8 mouse cellular contexts compared by ENCODE assay signal in genomic region chr10:59322271-59322670, GRCm38 (mm10). TPM values are rescaled to one million over a fixed set of nuclear protein-coding genes. Genes with fewer than 3 reads are reported as not detected.
DNase-seq lines count a peak whose midpoint lies in the region; ATAC-seq and TF ChIP-seq lines count a peak whose summit lies in the region.

No protein-coding gene starts in this region.

- no peak for TF ChIP-seq POLR2A in MEL (IDR thresholded peaks at IDR 0.05; ENCODE audit: control insufficient read depth in 1 of 2, insufficient read depth in 1 of 2, low read depth in 1 of 2, low read length in 2 of 2, poor library complexity in 1 of 2)

- H3K27ac ChIP-seq in heart, embryonic 11.5 days (ENCODE audit: low read depth, low read length), result 0 out of 2 replicates have a peak overlapping the region, but pooled peaks have one; percentile 4
- H3K27ac ChIP-seq in MEL (ENCODE audit: control insufficient read depth, low read depth, low read length), result no peak overlapping the region
- peak overlapping the region; percentile 96 for H3K27ac ChIP-seq in hindbrain, embryonic 12.5 days
- peak overlapping the region; percentile 69 for H3K27ac ChIP-seq in midbrain, embryonic 11.5 days (ENCODE audit: low read depth, low read length)

- no peaks in the 10 kb centered on the region for H3K9me3 ChIP-seq in heart, embryonic 11.5 days (replicated peaks; ENCODE audit: control insufficient read depth, low read length)
- H3K9me3 ChIP-seq in MEL (replicated peaks; ENCODE audit: insufficient read depth, low read length), result no peaks in the 10 kb centered on the region
- no peaks in the 10 kb centered on the region for H3K9me3 ChIP-seq in hindbrain, embryonic 12.5 days (replicated peaks)
- H3K9me3 ChIP-seq in midbrain, embryonic 11.5 days (ENCODE audit: control insufficient read depth, low read length), result no peaks in the 10 kb centered on the region

- peak overlapping the region; percentile 39 for H3K9ac ChIP-seq in heart, embryonic 11.5 days (ENCODE audit: low read depth, low read length)
- peak overlapping the region; percentile 85 for H3K9ac ChIP-seq in MEL (ENCODE audit: control insufficient read depth, low read depth, low read length, poor library complexity, severe bottlenecking)
- H3K9ac ChIP-seq in hindbrain, embryonic 12.5 days, result no peak overlapping the region
- peak overlapping the region; percentile 65 for H3K9ac ChIP-seq in midbrain, embryonic 11.5 days (ENCODE audit: low read length)

- WGBS in heart, embryonic 11.5 days (ENCODE audit: insufficient replicate concordance), result 44% methylated on average over 4 of the region's 4 CpGs
- 61% methylated on average over 4 of the region's 4 CpGs for WGBS in hindbrain, embryonic 12.5 days
- 55% methylated on average over 4 of the region's 4 CpGs for WGBS in midbrain, embryonic 11.5 days

- H3K27me3 ChIP-seq in heart, embryonic 11.5 days (ENCODE audit: control insufficient read depth, insufficient read depth, low read length), result no peaks in the 10 kb centered on the region
- no peaks in the 10 kb centered on the region for H3K27me3 ChIP-seq in MEL (ENCODE audit: control insufficient read depth in 1 of 2, insufficient read depth in 2 of 2, low read length in 2 of 2)
- no peaks in the 10 kb centered on the region for H3K27me3 ChIP-seq in hindbrain, embryonic 12.5 days
- no peaks in the 10 kb centered on the region for H3K27me3 ChIP-seq in midbrain, embryonic 11.5 days (ENCODE audit: control insufficient read depth, insufficient read depth, low read length)

- DNase-seq in heart, adult 18-20 months, result no peak
- DNase-seq in MEL (ENCODE audit: low read depth, low spot score), result peak; percentile 36
- peak; percentile 89 for DNase-seq in midbrain, embryonic 11.5 days (ENCODE audit: low spot score, missing footprints)
- DNase-seq in spleen, adult 12 weeks (ENCODE audit: low spot score), result no peak
- no peak for DNase-seq in layer of hippocampus, adult 18-20 months (ENCODE audit: low spot score in 2 of 2)
- DNase-seq in cerebellum, postnatal 14 days, result no peak

- H3K4me3 ChIP-seq in heart, embryonic 11.5 days (ENCODE audit: low read depth, low read length), result no peak overlapping the region
- peak overlapping the region in 1 of 2 experiments; percentile 69; a peak in 1 of 4 replicates for H3K4me3 ChIP-seq in MEL (ENCODE audit: control insufficient read depth in 1 of 2, insufficient read depth in 1 of 2, low read depth in 2 of 2, low read length in 2 of 2)
- H3K4me3 ChIP-seq in hindbrain, embryonic 12.5 days, result no peak overlapping the region
- H3K4me3 ChIP-seq in midbrain, embryonic 11.5 days (ENCODE audit: low read depth, low read length), result no peak overlapping the region

- no peak for TF ChIP-seq CTCF in MEL (IDR thresholded peaks at IDR 0.05 in 2 of 3, conservative IDR thresholded peaks at IDR 0.05 in 1 of 3; ENCODE audit: control insufficient read depth in 1 of 3, insufficient read depth in 1 of 3, low read depth in 2 of 3, low read length in 3 of 3, poor library complexity in 1 of 3, severe bottlenecking in 1 of 3)

- TF ChIP-seq RAD21 in MEL (IDR thresholded peaks at IDR 0.05; ENCODE audit: low read depth, low read length), result no peak

- no peak for TF ChIP-seq EP300 in MEL (IDR thresholded peaks at IDR 0.05; ENCODE audit: low read depth in 1 of 2, low read length in 2 of 2)

- ATAC-seq in heart, embryonic 11.5 days (replicated peaks; ENCODE audit: insufficient number of reproducible peaks, low FRiP score, low TSS enrichment), result no peak
- no peak for ATAC-seq in hindbrain, embryonic 12.5 days (ENCODE audit: low FRiP score)
- ATAC-seq in midbrain, embryonic 11.5 days (ENCODE audit: low FRiP score), result no peak

- peaks cover 8% of the 10 kb centered on the region; the same call in 1 of the 2 replicates for H3K4me1 ChIP-seq in heart, embryonic 11.5 days (ENCODE audit: control insufficient read depth, insufficient read depth, low read length)
- H3K4me1 ChIP-seq in MEL (ENCODE audit: control insufficient read depth in 1 of 2, insufficient read depth in 2 of 2, low read length in 2 of 2), result peaks cover 8 to 24% of the 10 kb centered on the region in 2 experiments
- peaks cover 14% of the 10 kb centered on the region; the same call in 1 of the 2 replicates for H3K4me1 ChIP-seq in hindbrain, embryonic 12.5 days
- peaks cover 13% of the 10 kb centered on the region for H3K4me1 ChIP-seq in midbrain, embryonic 11.5 days (ENCODE audit: control insufficient read depth, insufficient read depth, low read length)

- peak overlapping the region; percentile 61 for H3K4me2 ChIP-seq in heart, embryonic 11.5 days
- H3K4me2 ChIP-seq in hindbrain, embryonic 12.5 days (replicated peaks), result peak overlapping the region; percentile 90
- peak overlapping the region; percentile 77 for H3K4me2 ChIP-seq in midbrain, embryonic 11.5 days

- peaks cover 14% of the 10 kb centered on the region for H3K79me2 ChIP-seq in MEL (ENCODE audit: control insufficient read depth, insufficient read depth, low read length, poor library complexity)

- no peaks in the 10 kb centered on the region for H3K36me3 ChIP-seq in heart, embryonic 11.5 days (ENCODE audit: control insufficient read depth, insufficient read depth, low read length)
- H3K36me3 ChIP-seq in MEL (ENCODE audit: control insufficient read depth in 1 of 2, insufficient read depth in 2 of 2, low read length in 2 of 2), result peaks cover 0 to 14% of the 10 kb centered on the region in 2 experiments; a peak in 3 of 4 replicates
- no peaks in the 10 kb centered on the region for H3K36me3 ChIP-seq in hindbrain, embryonic 12.5 days
- H3K36me3 ChIP-seq in midbrain, embryonic 11.5 days (ENCODE audit: control insufficient read depth, insufficient read depth, low read length), result no peaks in the 10 kb centered on the region

TF ChIP-seq in MEL, 35 proteins besides CTCF, POLR2A, EP300 and RAD21:
- no peak for TF ChIP-seq POLR2AphosphoS2 (IDR thresholded peaks at IDR 0.05; ENCODE audit: low read length)
- TF ChIP-seq NELFE (IDR thresholded peaks at IDR 0.05; ENCODE audit: low read depth, low read length), result no peak
- no peak for TF ChIP-seq MXI1 (IDR thresholded peaks at IDR 0.05; ENCODE audit: low read depth, low read length)
- TF ChIP-seq MAZ (IDR thresholded peaks at IDR 0.05; ENCODE audit: low read depth, low read length), result no peak
- no peak for TF ChIP-seq MAX (IDR thresholded peaks at IDR 0.05; ENCODE audit: low read length)
- no peak for TF ChIP-seq SIN3A (IDR thresholded peaks at IDR 0.05; ENCODE audit: low read length)
- TF ChIP-seq TCF12 (IDR thresholded peaks at IDR 0.05; ENCODE audit: low read depth, low read length), result no peak
- TF ChIP-seq ELF1 (IDR thresholded peaks at IDR 0.05; ENCODE audit: low read depth, low read length), result no peak
- TF ChIP-seq CHD1 (IDR thresholded peaks at IDR 0.05; ENCODE audit: low read depth, low read length), result no peak
- no peak for TF ChIP-seq JUND (IDR thresholded peaks at IDR 0.05; ENCODE audit: low read depth, low read length)
- no peak for TF ChIP-seq ZMIZ1 (IDR thresholded peaks at IDR 0.05; ENCODE audit: low read depth, low read length)
- TF ChIP-seq ZC3H11A (IDR thresholded peaks at IDR 0.05; ENCODE audit: low read depth, low read length), result no peak
- no peak for TF ChIP-seq HCFC1 (IDR thresholded peaks at IDR 0.05; ENCODE audit: low read depth, low read length)
- TF ChIP-seq MAFK (IDR thresholded peaks at IDR 0.05; ENCODE audit: borderline replicate concordance, low read depth, low read length), result no peak
- TF ChIP-seq TAL1 (IDR thresholded peaks at IDR 0.05; ENCODE audit: low read length), result no peak
- TF ChIP-seq BHLHE40 (IDR thresholded peaks at IDR 0.05; ENCODE audit: borderline replicate concordance, low read depth, low read length), result no peak
- TF ChIP-seq USF1 (IDR thresholded peaks at IDR 0.05; ENCODE audit: low read depth, low read length), result no peak
- no peak for TF ChIP-seq RCOR1 (IDR thresholded peaks at IDR 0.05; ENCODE audit: low read depth, low read length)
TF ChIP-seq in MEL: peak in this region for 0.

RNA-seq across cellular contexts. Expression of gene P4ha1, which starts 0.8 kb away (rescaled TPM):
- 54.8 and 66.1 TPM in 2 replicates for polyA plus RNA-seq in heart, embryonic 11.5 days (2014; fragmentation: Nextera tagmentation; extraction: Ambion mirVana)
- total RNA-seq in heart, adult 18-20 months (2021), result 10 to 100 TPM; 49.0 to 79.8 TPM
- total RNA-seq in MEL (2012; rRNA removed), result 18.9 and 50.4 TPM in 2 replicates
- polyA plus RNA-seq in MEL (2012; ENCODE audit: insufficient read depth in 1 of 2, insufficient read length in 2 of 2, low read depth in 1 of 2, low replicate concordance in 2 of 2, missing spikeins in 1 of 2), result 10 to 100 TPM in 1 of 2 experiments, not detected in 1; 50.2 TPM
- polyA plus RNA-seq in hindbrain, embryonic 12.5 days (2016; fragmentation: Nextera tagmentation; extraction: Ambion mirVana), result 50.4 and 54.5 TPM in 2 replicates
- 41.9 and 45.9 TPM in 2 replicates for polyA plus RNA-seq in midbrain, embryonic 11.5 days (2014; fragmentation: Nextera tagmentation; extraction: Ambion mirVana)
- 10 to 100 TPM; 58.3 to 63.9 TPM for total RNA-seq in layer of hippocampus, adult 18-20 months (2021)

Comparison
In these comparisons a context has a peak if more than half of its experiments do, and no peak if none do; other contexts are left out.
1. DNase-seq: peak in MEL (single experiment) and midbrain, embryonic 11.5 days (single experiment); none in heart, adult 18-20 months (0 of 2), spleen, adult 12 weeks (single experiment), layer of hippocampus, adult 18-20 months (0 of 2) and cerebellum, postnatal 14 days (0 of 2).
2. Peak in every context shown above with its lines, with median percentiles within 50 percentile points of each other: H3K4me2 ChIP-seq.